Mouse (Mus musculus) activated CD4-positive, CD25-positive, alpha-beta regulatory T cell, adult 9 weeks (primary cell): Measurements from ENCODE around the gene Rpl22. TPM values are rescaled to one million over a fixed set of nuclear protein-coding genes. Genes with fewer than 3 reads are reported as not detected.

Experiments used
- polyA plus RNA-seq: library from polyadenylated mRNA; unstranded; fragments of 100-300 nt; shearing (Covaris generic); gene quantifications from one replicate; pipeline ENCODE4 v1.2.1, GENCODE M21; 2017

Gene Rpl22
- polyA plus RNA-seq: 589 TPM

DNA sequence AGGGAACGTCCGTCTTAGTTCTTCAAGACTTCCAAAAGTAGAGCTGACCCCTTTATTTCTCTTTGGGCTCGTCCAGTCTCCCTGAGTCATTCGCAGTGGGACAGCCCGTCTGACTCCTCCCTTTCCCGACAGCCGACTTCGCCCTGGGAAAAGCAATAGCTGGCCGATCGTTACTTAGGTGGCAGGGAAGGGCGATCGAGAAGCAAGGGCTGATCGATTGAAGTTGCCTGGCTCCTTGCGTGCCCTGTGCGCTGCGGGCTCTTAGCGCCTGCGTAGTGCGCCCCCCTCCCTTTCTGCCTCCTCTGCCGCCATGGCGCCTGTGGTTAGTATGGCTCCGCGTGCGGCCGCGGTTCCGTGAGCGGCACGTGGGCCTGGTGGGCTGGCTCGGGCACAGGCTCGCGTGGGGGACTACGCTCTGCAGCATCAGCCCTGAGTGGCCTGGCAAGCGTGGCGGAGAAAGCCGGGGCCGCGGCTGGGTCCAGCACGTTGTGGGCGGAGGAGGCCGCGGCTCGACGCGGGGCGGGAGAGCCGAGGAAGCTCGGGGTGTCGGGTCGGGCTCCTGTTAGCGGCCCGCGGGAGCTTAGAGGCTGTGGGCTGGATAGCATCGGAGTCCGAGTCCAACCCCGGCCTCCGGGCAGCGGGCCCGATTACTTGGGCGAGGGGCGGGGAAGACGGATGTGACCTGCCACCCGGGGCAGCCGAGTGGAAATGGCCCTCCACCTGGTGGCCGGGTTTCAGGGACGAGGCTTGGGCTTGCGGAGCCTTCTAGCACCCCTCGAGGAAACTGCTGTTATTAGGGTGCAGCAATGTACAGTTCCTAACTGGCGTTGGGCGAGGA, at the start of gene Rpl22:
TSS of gene Rpl22 (plus strand) at position 169 of the 838 bp plus-strand sequence.

DNA sequence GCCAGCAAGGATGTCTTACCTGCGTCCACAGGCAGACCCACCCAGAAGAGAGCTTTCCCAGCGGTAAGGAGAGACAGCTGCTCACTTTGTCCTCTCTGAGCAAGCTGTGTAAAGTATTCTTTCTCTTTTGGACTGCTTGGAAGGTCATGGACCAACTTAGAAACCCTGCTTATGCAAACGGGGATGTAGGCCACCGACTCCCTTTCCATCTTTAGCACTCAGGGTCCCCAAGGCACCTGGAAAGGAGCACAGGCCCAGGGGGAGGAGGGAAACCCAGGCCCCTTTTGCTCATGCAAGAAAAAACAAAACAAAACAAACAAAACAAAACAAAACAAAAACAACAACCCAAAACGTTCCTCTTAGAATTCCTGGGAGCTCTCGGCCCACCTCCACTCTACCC, 34.0 kb upstream of the Rpl22 start, which contains the start of gene Hes3:
TSS of gene Hes3 (minus strand) at position 101 of the 400 bp plus-strand sequence.

DNA sequence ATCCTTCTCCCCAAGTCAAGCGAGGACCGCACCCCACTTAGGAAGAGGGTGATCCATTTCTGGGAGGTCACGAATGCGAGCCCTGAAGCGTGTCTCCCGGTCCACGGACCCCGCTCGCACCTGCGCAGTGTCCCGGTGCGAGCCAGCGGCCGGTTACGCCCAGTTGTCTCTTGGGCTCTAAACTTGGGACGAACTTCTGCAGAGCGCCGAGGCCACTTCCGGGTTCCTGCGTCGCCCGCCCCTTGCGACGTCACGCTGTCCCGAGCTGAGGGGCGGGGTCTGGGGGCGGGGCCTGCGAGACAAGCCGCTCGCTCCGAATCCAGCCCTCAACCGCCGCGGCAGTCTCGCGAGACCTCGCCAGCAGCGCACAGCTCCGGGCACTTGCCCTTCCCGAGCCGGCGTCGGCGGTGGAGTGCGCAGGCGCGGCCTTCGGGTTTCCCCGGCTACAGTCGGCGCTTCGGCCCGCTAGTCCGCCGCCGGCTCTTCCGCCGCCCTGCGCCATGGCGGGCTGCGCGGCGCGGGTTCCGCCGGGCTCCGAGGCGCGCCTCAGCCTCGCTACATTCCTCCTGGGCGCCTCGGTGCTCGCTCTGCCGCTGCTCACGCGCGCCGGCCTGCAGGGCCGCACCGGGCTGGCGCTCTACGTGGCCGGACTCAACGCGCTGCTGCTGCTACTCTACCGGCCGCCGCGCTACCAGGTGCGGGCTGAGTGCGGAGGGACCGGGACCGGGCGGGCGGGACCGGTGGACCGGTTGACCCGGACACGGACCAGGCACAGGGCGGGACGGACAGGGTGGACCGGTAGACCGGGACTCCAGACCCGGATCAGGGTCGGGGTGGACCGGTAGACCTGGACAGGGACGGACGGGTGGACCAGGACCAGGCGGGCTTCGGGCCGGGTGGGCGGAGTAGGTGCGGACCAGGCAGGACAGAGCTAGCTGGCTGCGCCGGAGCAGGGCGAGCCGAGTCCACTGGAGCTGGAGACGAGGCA, 28.4 kb upstream of the Rpl22 start, which contains the start of gene Icmt:
TSS of gene Icmt (plus strand) at position 354 of the 988 bp plus-strand sequence.

DNA sequence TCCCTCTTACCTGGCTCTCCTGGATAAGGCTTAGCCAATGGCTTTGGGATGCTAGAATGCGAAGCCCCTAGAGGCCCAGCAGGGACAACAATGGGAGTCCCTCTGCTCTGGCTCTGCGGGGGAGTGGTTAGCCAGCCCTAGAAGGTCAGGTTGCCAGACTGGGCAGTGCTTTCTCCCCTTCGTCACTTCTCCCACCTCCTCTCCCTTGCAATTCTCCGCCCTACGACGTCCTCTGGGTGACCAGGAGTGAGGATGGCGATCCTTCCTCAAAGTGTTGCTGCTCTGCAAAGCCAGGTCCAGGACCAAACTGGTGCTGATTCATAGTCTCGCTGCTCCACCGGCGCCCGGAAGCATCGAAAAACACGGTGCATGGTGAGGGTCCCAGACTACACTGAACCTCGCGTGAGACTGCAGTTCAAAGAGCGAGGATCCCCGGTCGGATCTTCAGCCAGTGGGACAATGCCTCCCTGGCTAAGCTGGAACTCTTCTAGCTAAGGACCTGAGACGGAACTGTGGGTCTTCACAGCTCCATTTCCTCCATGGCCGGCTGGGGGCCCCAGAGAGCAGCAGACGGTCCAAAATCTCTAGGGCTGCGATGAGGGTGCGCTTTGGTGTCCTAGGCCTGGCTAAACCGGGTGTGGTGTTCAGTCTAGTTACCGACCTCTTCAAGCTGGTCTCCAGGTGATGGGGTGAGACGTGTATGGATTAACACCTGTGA, 6.9 kb upstream of the Rpl22 start, which contains the start of gene Rnf207:
TSS of gene Rnf207 (minus strand) at position 477 of the 718 bp plus-strand sequence.

DNA sequence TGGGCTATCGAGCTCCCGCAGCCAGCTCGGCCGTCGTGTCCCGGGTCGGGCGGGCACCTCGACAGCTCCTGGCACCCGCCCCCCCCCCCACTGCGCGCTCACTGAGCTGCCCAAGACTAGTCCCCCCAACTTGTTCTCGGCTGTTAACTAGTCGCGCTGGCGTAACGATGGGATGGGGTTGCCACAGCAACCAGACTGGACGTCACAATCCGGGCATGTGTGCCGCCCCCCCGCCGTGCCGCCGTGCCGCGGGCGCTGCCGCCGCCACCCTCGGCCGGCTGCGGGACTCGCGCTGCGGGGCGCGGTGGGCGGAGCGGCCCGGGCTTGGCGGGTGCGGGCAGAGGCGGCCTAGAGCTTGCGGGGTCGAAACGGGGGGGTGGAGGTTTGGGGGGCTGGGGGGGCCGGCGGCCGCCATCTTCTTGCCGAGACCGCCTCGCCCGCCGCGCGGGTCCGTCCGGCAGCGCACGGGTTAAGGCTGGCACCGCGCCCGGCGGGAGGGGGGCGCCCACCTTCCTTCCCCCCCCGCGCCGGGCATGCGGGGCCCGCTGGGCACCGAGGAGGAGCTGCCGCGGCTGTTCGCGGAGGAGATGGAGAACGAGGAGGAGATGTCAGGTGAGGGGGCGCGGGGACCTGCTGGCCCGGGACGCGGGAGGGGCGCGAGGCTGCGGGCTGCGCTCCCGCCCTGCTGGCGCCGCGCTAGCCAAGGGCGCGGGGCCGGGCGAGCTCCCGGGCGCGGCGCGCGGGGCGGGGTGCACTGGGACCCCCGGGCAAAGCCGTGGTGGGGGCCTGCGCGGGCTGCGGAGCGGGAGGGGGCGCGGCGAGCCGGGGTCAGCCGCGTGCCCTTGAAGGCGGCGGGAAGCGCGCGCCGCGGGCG, 13.1 kb downstream of the Rpl22 start, which contains the start of gene Chd5:
TSS of gene Chd5 (plus strand) at position 233 of the 874 bp plus-strand sequence.

Other genes with a start within 250 kb of the Rpl22 start
- gene Tnfrsf25, start 209.8 kb upstream of the Rpl22 start, polyA plus RNA-seq: 194 TPM
- 17.0 TPM for gene Espn, start 173.4 kb upstream of the Rpl22 start, polyA plus RNA-seq
- not detected for gene Hes2, start 166.9 kb upstream of the Rpl22 start, polyA plus RNA-seq
- gene Acot7, start 147.6 kb upstream of the Rpl22 start, polyA plus RNA-seq: 149 TPM
- not detected for gene Gpr153, start 51.5 kb upstream of the Rpl22 start, polyA plus RNA-seq
- gene Hes3, start 34.1 kb upstream of the Rpl22 start, polyA plus RNA-seq: not detected
- 5.0 TPM for gene Icmt, start 28.5 kb upstream of the Rpl22 start, polyA plus RNA-seq
- 0.59 TPM for gene Rnf207, start 6.7 kb upstream of the Rpl22 start, polyA plus RNA-seq
- gene Chd5, start 12.9 kb downstream of the Rpl22 start, polyA plus RNA-seq: 0.07 TPM
- gene Nphp4, start 151.0 kb downstream of the Rpl22 start, polyA plus RNA-seq: 0.87 TPM
- gene Kcnab2, start 152.1 kb downstream of the Rpl22 start, polyA plus RNA-seq: 134 TPM